Mouse (Mus musculus): Measurements from ENCODE around the gene Cdk4.

The Cdk4 gene

GRCm38 (mm10) chr10:127075651-127076050 lies 12.3 kb downstream of the Cdk4 start:
- DNase-seq: no peak

GRCm38 (mm10) chr10:127076082-127076481 lies 12.7 kb downstream of the Cdk4 start:
- no peak for DNase-seq

GRCm38 (mm10) chr10:127077515-127077914 lies 14.2 kb downstream of the Cdk4 start:
- DNase-seq: peak in 1 of 2 experiments; percentile 26

- peak in 1 of 2 experiments; percentile 47 for DNase-seq
These were observed 14.8 kb downstream of the Cdk4 start for GRCm38 (mm10) chr10:127078001-127078676.

GRCm38 (mm10) chr10:127078677-127079575 lies 15.6 kb downstream of the Cdk4 start:
- peak; percentile 87 to 88 for DNase-seq

GRCm38 (mm10) chr10:127079665-127080391 lies 16.5 kb downstream of the Cdk4 start:
- peak; percentile 76 to 80 for DNase-seq

- peak; percentile 65 to 70 for DNase-seq
These were observed 17.8 kb downstream of the Cdk4 start for GRCm38 (mm10) chr10:127080901-127081780.

- DNase-seq: peak in 1 of 2 experiments; percentile 24
These were observed 18.8 kb downstream of the Cdk4 start for GRCm38 (mm10) chr10:127081996-127082620.

- DNase-seq: peak in 1 of 2 experiments; percentile 26
These were observed 20.1 kb downstream of the Cdk4 start for GRCm38 (mm10) chr10:127083292-127083914.

- DNase-seq: peak in 1 of 2 experiments; percentile 66
These were observed 20.6 kb downstream of the Cdk4 start for GRCm38 (mm10) chr10:127083915-127084306.

GRCm38 (mm10) chr10:127085052-127085451 lies 21.7 kb downstream of the Cdk4 start:
- no peak for DNase-seq

- DNase-seq: no peak
These were observed 22.3 kb downstream of the Cdk4 start for GRCm38 (mm10) chr10:127085633-127086032.

GRCm38 (mm10) chr10:127090560-127091411 lies 27.5 kb downstream of the Cdk4 start:
- peak; percentile 54 to 63 for DNase-seq

GRCm38 (mm10) chr10:127091507-127092396 lies 28.4 kb downstream of the Cdk4 start:
- peak; percentile 40 to 53 for DNase-seq

GRCm38 (mm10) chr10:127092742-127093141 lies 29.4 kb downstream of the Cdk4 start:
- DNase-seq: no peak

- DNase-seq: peak in 1 of 2 experiments; percentile 43
These were observed 31.1 kb downstream of the Cdk4 start for GRCm38 (mm10) chr10:127094382-127094802.

GRCm38 (mm10) chr10:127098514-127098913 lies 35.2 kb downstream of the Cdk4 start:
- no peak for DNase-seq

GRCm38 (mm10) chr10:127099191-127099590 lies 35.9 kb downstream of the Cdk4 start:
- DNase-seq: no peak

- no peak for DNase-seq
These were observed 36.5 kb downstream of the Cdk4 start for GRCm38 (mm10) chr10:127099868-127100267.
